In the genomic region with DNA sequence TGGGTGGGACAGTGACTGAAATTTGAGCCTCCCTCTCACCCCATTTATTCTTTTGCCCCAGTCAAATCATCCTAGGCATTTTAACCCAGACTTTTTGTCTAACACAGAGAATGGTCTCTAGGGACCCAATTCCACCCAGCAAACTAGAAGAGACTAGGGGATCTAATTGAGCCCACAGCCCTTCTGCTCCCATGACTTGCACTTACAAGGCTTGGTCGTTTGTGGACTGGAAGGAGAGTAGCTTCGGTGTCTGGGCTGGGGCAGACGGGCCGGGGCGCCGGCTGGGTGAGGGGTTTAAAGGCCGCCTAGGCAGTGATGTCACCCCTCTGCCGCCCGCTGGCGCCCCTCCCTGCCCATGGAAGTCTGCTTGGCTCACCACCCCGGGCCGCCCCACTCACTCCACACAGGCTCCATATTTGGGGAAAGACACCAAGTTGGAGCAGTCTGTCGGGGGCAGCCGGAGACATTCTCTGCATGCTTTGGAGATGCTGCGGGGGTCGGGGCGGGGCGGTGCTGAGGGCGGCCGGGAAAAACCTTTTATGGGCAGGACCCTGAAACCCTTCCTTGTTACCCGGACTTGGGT, we compare ENCODE assay signal across 8 mouse cellular contexts. TPM values are rescaled to one million over a fixed set of nuclear protein-coding genes. Genes with fewer than 3 reads are reported as not detected.
DNase-seq lines count a peak whose midpoint lies in the region; ATAC-seq and TF ChIP-seq lines count a peak whose summit lies in the region.

A gene (minus strand): TSS at position 431 of the 583 bp plus-strand sequence.

- no peak for TF ChIP-seq CTCF in stomach, postnatal 0 days (IDR thresholded peaks at IDR 0.05; ENCODE audit: low read depth)

- WGBS in hindbrain, embryonic 14.5 days: 14% methylated on average over 21 of the region's 21 CpGs
- WGBS in lung, embryonic 15.5 days: 6% methylated on average over 21 of the region's 21 CpGs
- WGBS in stomach, postnatal 0 days: 5% methylated on average over 21 of the region's 21 CpGs

- H3K4me2 ChIP-seq in hindbrain, embryonic 14.5 days (replicated peaks): peak within 1 kb of the TSS; percentile 27
- H3K4me2 ChIP-seq in lung, embryonic 15.5 days: peak within 1 kb of the TSS; percentile 52
- H3K4me2 ChIP-seq in stomach, postnatal 0 days (replicated peaks; ENCODE audit: low read depth): peak within 1 kb of the TSS; percentile 54

- peaks cover 11% of the 10 kb centered on the region; the same call in 1 of the 2 replicates for H3K36me3 ChIP-seq in ES-E14 (ENCODE audit: control insufficient read depth, insufficient read depth, low read length, poor library complexity, severe bottlenecking)
- peaks cover 35% of the 10 kb centered on the region for H3K36me3 ChIP-seq in hindbrain, embryonic 14.5 days (replicated peaks; ENCODE audit: control insufficient read depth, insufficient read depth)
- peaks cover 14% of the 10 kb centered on the region; the same call in 1 of the 2 replicates for H3K36me3 ChIP-seq in lung, embryonic 15.5 days
- peaks cover 16% of the 10 kb centered on the region for H3K36me3 ChIP-seq in stomach, postnatal 0 days (ENCODE audit: control insufficient read depth, insufficient read depth, low read length)

- in situ Hi-C loops in ES-E14 (cut with MboI; ENCODE audit: low sequenced_read_pairs in 2 of 2, unreplicated experiment in 2 of 2): no loop called here

- peak; percentile 37 for TF ChIP-seq EP300 in stomach, postnatal 0 days (optimal IDR thresholded peaks at IDR 0.05)

- H3K27ac ChIP-seq in ES-E14 (ENCODE audit: insufficient read depth, low read depth, low read length, poor library complexity, severe bottlenecking): no peak within 1 kb of the TSS
- no peak within 1 kb of the TSS for H3K27ac ChIP-seq in hindbrain, embryonic 14.5 days
- peak within 1 kb of the TSS; percentile 66 for H3K27ac ChIP-seq in lung, embryonic 15.5 days
- H3K27ac ChIP-seq in stomach, postnatal 0 days (replicated peaks): peak within 1 kb of the TSS; percentile 91

- no peak for DNase-seq in ES-E14 (ENCODE audit: low read depth, low spot score)
- DNase-seq in adrenal gland, adult 8-10 months: no peak
- DNase-seq in gastrocnemius, adult 18-20 months (ENCODE audit: low spot score): no peak
- no peak for DNase-seq in hindbrain, embryonic 14.5 days (ENCODE audit: low spot score)
- DNase-seq in stomach, postnatal 0 days (ENCODE audit: low spot score): peak; percentile 61
- DNase-seq in layer of hippocampus, postnatal 25 days (ENCODE audit: extremely low spot score in 1 of 2, low spot score in 1 of 2): no peak
- DNase-seq in thymus, adult 18-20 months: no peak

- no peak for ATAC-seq in hindbrain, embryonic 14.5 days (ENCODE audit: low FRiP score)
- peak; percentile 81 for ATAC-seq in lung, embryonic 15.5 days (ENCODE audit: borderline replicate concordance, extremely low read depth, low FRiP score, low TSS enrichment)
- peak; percentile 78 for ATAC-seq in stomach, postnatal 0 days (ENCODE audit: low FRiP score, low TSS enrichment)

- H3K9me3 ChIP-seq in ES-E14 (ENCODE audit: control insufficient read depth, insufficient read depth, low read depth, low read length): no peaks in the 10 kb centered on the region
- no peaks in the 10 kb centered on the region for H3K9me3 ChIP-seq in hindbrain, embryonic 14.5 days (ENCODE audit: control insufficient read depth, low read length)
- H3K9me3 ChIP-seq in lung, embryonic 15.5 days: no peaks in the 10 kb centered on the region
- H3K9me3 ChIP-seq in stomach, postnatal 0 days (ENCODE audit: control insufficient read depth, low read length): no peaks in the 10 kb centered on the region

- no peaks in the 10 kb centered on the region for H3K27me3 ChIP-seq in hindbrain, embryonic 14.5 days (ENCODE audit: control insufficient read depth, insufficient read depth, low read length)
- H3K27me3 ChIP-seq in lung, embryonic 15.5 days: no peaks in the 10 kb centered on the region
- no peaks in the 10 kb centered on the region for H3K27me3 ChIP-seq in stomach, postnatal 0 days (ENCODE audit: control insufficient read depth, insufficient read depth, low read length)

- H3K4me1 ChIP-seq in ES-E14 (ENCODE audit: control insufficient read depth in 2 of 2, insufficient read depth in 2 of 2, low read length in 2 of 2, poor library complexity in 1 of 2): peaks cover 1 to 10% of the 10 kb centered on the region in 2 experiments; a peak in 1 of 4 replicates
- no peaks in the 10 kb centered on the region for H3K4me1 ChIP-seq in hindbrain, embryonic 14.5 days (replicated peaks; ENCODE audit: control insufficient read depth, insufficient read depth, low read length)
- H3K4me1 ChIP-seq in lung, embryonic 15.5 days: peaks cover 28% of the 10 kb centered on the region
- H3K4me1 ChIP-seq in stomach, postnatal 0 days (replicated peaks; ENCODE audit: control insufficient read depth, insufficient read depth): no peaks in the 10 kb centered on the region

- H3K4me3 ChIP-seq in ES-E14 (ENCODE audit: insufficient read depth in 1 of 2, low read depth in 1 of 2, low read length in 2 of 2, poor library complexity in 1 of 2, severe bottlenecking in 1 of 2): peak within 1 kb of the TSS; percentile 38 to 60
- H3K4me3 ChIP-seq in hindbrain, embryonic 14.5 days (replicated peaks; ENCODE audit: low read length): no peak within 1 kb of the TSS
- peak within 1 kb of the TSS; percentile 28 for H3K4me3 ChIP-seq in lung, embryonic 15.5 days
- peak within 1 kb of the TSS; percentile 39 for H3K4me3 ChIP-seq in stomach, postnatal 0 days (ENCODE audit: low read depth, low read length)

- H3K9ac ChIP-seq in ES-E14 (ENCODE audit: insufficient read depth, low read depth, low read length, poor library complexity, severe bottlenecking): peak within 1 kb of the TSS; percentile 62
- H3K9ac ChIP-seq in hindbrain, embryonic 14.5 days: no peak within 1 kb of the TSS
- peak within 1 kb of the TSS; percentile 4; the same call in 1 of the 2 replicates for H3K9ac ChIP-seq in lung, embryonic 15.5 days
- H3K9ac ChIP-seq in stomach, postnatal 0 days (ENCODE audit: low read length): peak within 1 kb of the TSS; percentile 74

TF ChIP-seq in ES-E14, 5 proteins besides CTCF, POLR2A, EP300 and RAD21:
- TF ChIP-seq ZNF384 (IDR thresholded peaks at IDR 0.05; ENCODE audit: low read depth, low read length) (no peak), MAFK (IDR thresholded peaks at IDR 0.05; ENCODE audit: insufficient read depth, low read depth, low read length) (no peak), ZC3H11A (IDR thresholded peaks at IDR 0.05; ENCODE audit: borderline replicate concordance, low read depth, low read length) (no peak), HCFC1 (IDR thresholded peaks at IDR 0.05; ENCODE audit: borderline replicate concordance, insufficient read depth, low read length) (no peak), CHD2 (IDR thresholded peaks at IDR 0.05; ENCODE audit: low read depth, low read length) (no peak)

RNA-seq across cellular contexts. Expression of the gene that starts here (rescaled TPM):
- 255 and 575 TPM in 2 replicates for total RNA-seq in ES-E14 (2012; rRNA removed)
- total RNA-seq in adrenal gland, adult 8-10 months (2022): 100 to 1,000 TPM in 3 of 4 experiments, 10 to 100 TPM in 1; 89.8 to 116 (median 110) TPM
- 10 to 100 TPM; 40.9 to 62.1 TPM for total RNA-seq in gastrocnemius, adult 18-20 months (2021)
- polyA plus RNA-seq in hindbrain, embryonic 14.5 days (2014; fragmentation: Nextera tagmentation; extraction: Ambion mirVana): 10.3 and 10.5 TPM in 2 replicates
- polyA plus RNA-seq in lung, embryonic 15.5 days (2015; fragmentation: Nextera tagmentation; extraction: Ambion mirVana): 135 and 151 TPM in 2 replicates
- 881 and 1,168 TPM in 2 replicates for polyA plus RNA-seq in stomach, postnatal 0 days (2015; fragmentation: Nextera tagmentation; extraction: Ambion mirVana)
- 10 to 100 TPM in 1 of 2 experiments, 1 to 10 TPM in 1; 9.9 to 13.0 TPM for total RNA-seq in layer of hippocampus, postnatal 25 days (2021)

Comparison
In these comparisons a context has a peak if more than half of its experiments do, and no peak if none do; other contexts are left out.
1. RNA of the gene that starts here (polyA plus RNA-seq): 881 to 1,168 TPM in stomach, postnatal 0 days and 135 to 151 TPM in lung, embryonic 15.5 days; 10.3 to 10.5 TPM in hindbrain, embryonic 14.5 days; every median in the first group is over 10 times any median in the second.
2. H3K27ac ChIP-seq: peak in lung, embryonic 15.5 days (single experiment) and stomach, postnatal 0 days (single experiment); none in ES-E14 (single experiment) and hindbrain, embryonic 14.5 days (single experiment).
3. Peak in every context shown above with its lines, with median percentiles within 50 percentile points of each other: H3K4me2 ChIP-seq.